Mouse (Mus musculus) ES-E14 (cell line): ENCODE results near the gene Bmx. TPM values are rescaled to one million over a fixed set of nuclear protein-coding genes. Genes with fewer than 3 reads are reported as not detected.

Source experiments
- DNase-seq: peaks from one replicate; pipeline ENCODE4 v3.0.0-alpha.2; 2013; ENCODE audit warnings: low read depth, low spot score
- H3K27ac ChIP-seq: 2 replicates; pipeline ENCODE4 v1.5.1; 2012; ENCODE audit warnings: low read depth, mild to moderate bottlenecking, low read length, moderate library complexity, mixed read lengths; ENCODE audit not compliant: poor library complexity, insufficient read depth, severe bottlenecking
- H3K36me3 ChIP-seq: 2 replicates; pipeline ENCODE4 v1.6.1; 2012; ENCODE audit warnings: mild to moderate bottlenecking, low read length, moderate library complexity, mixed read lengths; ENCODE audit not compliant: control insufficient read depth, poor library complexity, insufficient read depth, severe bottlenecking
- H3K4me1 ChIP-seq, 2 experiments: fragments of 150-350 bp in 1 of 2; sonication (generic) in 1 of 2; 2 replicates each; pipeline ENCODE4 v1.6.1; 2012; ENCODE audit warnings: low read length in 2 of 2, mild to moderate bottlenecking in 1 of 2, mixed read lengths in 1 of 2; ENCODE audit not compliant: control insufficient read depth in 2 of 2, insufficient read depth in 2 of 2, poor library complexity in 1 of 2
- H3K4me3 ChIP-seq, 2 experiments: fragments of 150-350 bp in 1 of 2; sonication (generic) in 1 of 2; 2 replicates each; pipeline ENCODE4 v1.5.1; 2012; ENCODE audit warnings: low read length in 2 of 2, low read depth in 1 of 2, mild to moderate bottlenecking in 1 of 2, mixed read lengths in 1 of 2; ENCODE audit not compliant: insufficient read depth in 1 of 2, poor library complexity in 1 of 2, severe bottlenecking in 1 of 2
- H3K9ac ChIP-seq: 2 replicates; pipeline ENCODE4 v1.6.1; 2012; ENCODE audit warnings: low read depth, mild to moderate bottlenecking, low read length, mixed read lengths; ENCODE audit not compliant: poor library complexity, insufficient read depth, severe bottlenecking
- H3K9me3 ChIP-seq: fragments of 150-350 bp; sonication (generic); 2 replicates; pipeline ENCODE4 v1.6.1; 2012; ENCODE audit warnings: low read depth, mild to moderate bottlenecking, low read length; ENCODE audit not compliant: control insufficient read depth, insufficient read depth
- CHD2 ChIP-seq: IDR thresholded peaks from 2 replicates; pipeline ENCODE4 v1.6.1; 2014; ENCODE audit warnings: mild to moderate bottlenecking, low read depth, low read length, inconsistent platforms
- HCFC1 ChIP-seq: IDR thresholded peaks from 2 replicates; pipeline ENCODE4 v1.6.1; 2012; ENCODE audit warnings: low read length, inconsistent platforms, borderline replicate concordance; ENCODE audit not compliant: insufficient read depth
- MAFK ChIP-seq: IDR thresholded peaks from 2 replicates; pipeline ENCODE4 v1.6.1; 2014; ENCODE audit warnings: mild to moderate bottlenecking, low read depth, low read length, inconsistent platforms; ENCODE audit not compliant: insufficient read depth
- ZC3H11A ChIP-seq: IDR thresholded peaks from 2 replicates; pipeline ENCODE4 v1.6.1; 2012; ENCODE audit warnings: low read depth, mild to moderate bottlenecking, inconsistent platforms, low read length, borderline replicate concordance
- ZNF384 ChIP-seq: IDR thresholded peaks from 2 replicates; pipeline ENCODE4 v1.6.1; 2012; ENCODE audit warnings: low read depth, low read length, inconsistent platforms
- in situ Hi-C, 2 experiments: fragments of 600-800 bp; cut with MboI; formaldehyde crosslinking; loops; one replicate each; pipeline ENCODE4 v1.15.1; 2025; ENCODE audit warnings: low sequenced_read_pairs in 2 of 2, inconsistent platforms in 1 of 2; ENCODE audit not compliant: unreplicated experiment in 2 of 2
- total RNA-seq: library from RNA; depleted of rRNA; stranded (reverse); fragments of 300-350 nt; gene quantifications from 2 replicates; pipeline ENCODE4 v1.2.3, GENCODE M21; 2012

Bmx gene
- total RNA-seq, 1 experiment: not detected

DNA sequence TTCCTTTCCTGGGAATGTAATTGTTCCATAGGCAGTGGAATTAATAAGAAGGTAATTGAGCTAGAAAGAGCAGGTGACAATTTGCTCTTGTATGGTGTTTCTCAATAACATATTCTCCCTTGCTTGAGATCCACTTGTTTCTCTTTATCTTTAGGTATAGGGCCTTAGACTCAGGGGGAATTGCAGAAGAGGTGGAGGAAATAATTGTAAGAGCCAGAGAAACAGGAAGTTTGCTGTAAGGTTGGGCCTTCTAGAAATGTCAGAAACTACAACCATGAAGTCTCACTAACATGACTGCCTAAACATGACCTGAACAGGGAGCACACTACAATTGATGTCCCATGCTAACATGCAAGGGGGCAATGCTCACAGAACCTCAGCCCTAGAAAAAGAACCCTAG is 68.1 kb downstream of the Bmx start:
- Histone ChIP-seq H3K4me3 (no peak overlapping the region), H3K27ac (no peak overlapping the region), H3K9ac (no peak overlapping the region), H3K4me1 (no peaks in the 10 kb centered on the region), H3K36me3 (no peaks in the 10 kb centered on the region), H3K9me3 (no peaks in the 10 kb centered on the region)
- in situ Hi-C loops: loop anchor here (5.0 to 25.0 kb wide), 2 partner anchors 197 to 207 kb away; no protein-coding TSS in a partner anchor
- no peak for TF ChIP-seq ZNF384
- TF ChIP-seq ZC3H11A: no peak
- no peak for TF ChIP-seq HCFC1
- TF ChIP-seq MAFK: no peak
- TF ChIP-seq CHD2: no peak
- no peak for DNase-seq

DNA sequence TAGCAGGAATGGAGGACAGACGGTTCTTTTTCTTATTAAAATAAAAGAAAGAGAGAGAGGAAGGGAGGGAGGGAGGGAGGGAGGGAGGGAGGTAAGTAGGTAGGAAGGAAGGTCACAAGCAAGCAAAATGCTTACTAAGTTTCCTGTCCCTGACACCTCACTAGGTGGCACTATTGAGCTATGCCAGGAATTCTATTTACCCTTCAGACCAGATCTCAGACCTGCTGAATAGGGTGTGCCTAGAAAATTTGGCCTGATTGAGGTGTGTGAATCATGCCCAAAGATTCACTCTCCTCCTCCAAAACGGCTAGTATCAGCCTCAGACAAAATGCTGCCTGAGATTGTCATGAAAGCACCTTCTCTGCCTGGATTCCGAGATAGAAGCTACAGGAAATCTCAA is 74.1 kb downstream of the Bmx start:
- Histone ChIP-seq H3K4me3 (no peak overlapping the region), H3K27ac (no peak overlapping the region), H3K9ac (no peak overlapping the region), H3K4me1 (no peaks in the 10 kb centered on the region), H3K9me3 (no peaks in the 10 kb centered on the region), H3K36me3 (no peaks in the 10 kb centered on the region)
- in situ Hi-C loops: loop anchor here in 1 of 2 experiments (25.0 kb wide), 1 partner anchor 203 kb away; no protein-coding TSS in a partner anchor
- peak; percentile 40 for DNase-seq
- peak; percentile 53; the same call in 1 of the 2 replicates for TF ChIP-seq MAFK
- TF ChIP-seq ZNF384: no peak
- no peak for TF ChIP-seq CHD2
- peak; percentile 76 for TF ChIP-seq ZC3H11A
- no peak for TF ChIP-seq HCFC1

DNA sequence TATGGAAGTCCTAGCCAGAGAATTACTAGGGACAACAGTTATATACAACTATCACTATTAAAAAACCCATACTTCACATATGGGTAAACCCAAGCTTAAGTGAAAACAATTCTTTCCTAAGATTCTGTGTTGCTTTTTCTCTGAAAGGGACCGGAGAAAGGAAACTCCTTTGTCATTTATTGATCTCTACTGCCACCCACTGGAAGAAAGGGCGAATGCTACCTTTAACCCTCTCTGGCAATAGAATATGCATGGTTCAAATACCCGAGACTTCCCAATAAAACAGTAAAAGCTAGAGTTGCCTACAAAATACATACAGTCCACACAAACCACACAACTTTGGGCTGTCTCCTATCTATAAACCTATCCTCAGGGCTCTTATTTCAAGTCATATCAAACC is 78.2 kb downstream of the Bmx start:
- TF ChIP-seq ZNF384 (no peak), ZC3H11A (peak; percentile 58; the same call in 1 of the 2 replicates)
- H3K4me3 ChIP-seq: no peak overlapping the region
- no peaks in the 10 kb centered on the region for H3K9me3 ChIP-seq
- no peak overlapping the region for H3K27ac ChIP-seq
- no peaks in the 10 kb centered on the region for H3K36me3 ChIP-seq
- peak; percentile 19 for DNase-seq
- in situ Hi-C loops: loop anchor here in 1 of 2 experiments (25.0 kb wide), 1 partner anchor 208 kb away; no protein-coding TSS in a partner anchor
- no peaks in the 10 kb centered on the region for H3K4me1 ChIP-seq
- no peak overlapping the region for H3K9ac ChIP-seq

DNA sequence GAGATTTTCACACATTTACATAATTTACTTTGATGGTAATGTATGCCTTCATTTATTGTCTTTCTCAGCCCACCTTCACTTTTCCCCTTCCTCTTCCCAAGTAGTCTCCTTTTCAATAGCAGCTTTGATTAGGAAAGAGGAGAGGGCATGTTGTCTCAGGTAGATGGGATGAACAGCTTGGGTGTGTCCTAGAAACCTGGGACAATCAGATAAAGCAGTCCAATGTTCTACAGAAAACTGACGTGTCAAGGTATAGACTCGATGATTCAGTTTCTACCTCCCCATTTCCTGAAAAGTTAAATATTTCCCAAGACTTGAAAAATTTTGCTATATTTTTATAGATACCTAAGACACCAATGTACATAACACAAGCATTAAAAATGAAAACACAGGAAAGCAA is 79.1 kb downstream of the Bmx start:
- in situ Hi-C loops: loop anchor here in 1 of 2 experiments (25.0 kb wide), 1 partner anchor 208 kb away; no protein-coding TSS in a partner anchor
- no peak for TF ChIP-seq MAFK
- TF ChIP-seq ZNF384: no peak
- no peak for TF ChIP-seq HCFC1
- TF ChIP-seq ZC3H11A: no peak
- no peak for TF ChIP-seq CHD2
- Histone ChIP-seq H3K4me3 (no peak overlapping the region), H3K9ac (no peak overlapping the region), H3K27ac (no peak overlapping the region), H3K4me1 (no peaks in the 10 kb centered on the region), H3K9me3 (no peaks in the 10 kb centered on the region), H3K36me3 (no peaks in the 10 kb centered on the region)
- DNase-seq: no peak

DNA sequence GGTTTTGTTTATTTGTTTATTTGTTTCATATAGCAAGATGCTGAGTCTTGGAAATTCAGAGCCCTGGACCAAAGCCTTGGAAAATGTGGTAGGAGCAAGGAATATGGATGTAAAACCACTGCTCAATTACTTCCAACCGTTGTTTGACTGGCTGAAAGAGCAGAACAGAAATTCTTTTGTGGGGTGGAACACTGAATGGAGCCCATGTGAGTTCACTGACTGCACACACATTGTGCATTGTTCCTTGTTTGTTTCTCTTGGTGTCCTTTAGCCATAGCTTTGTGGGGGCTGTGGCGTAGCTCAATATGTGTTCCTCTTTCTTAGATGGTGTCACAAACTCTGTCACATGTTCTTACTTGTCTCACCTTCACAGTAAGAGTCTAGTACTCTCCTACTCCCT is 82.2 kb downstream of the Bmx start:
- Histone ChIP-seq H3K9me3 (no peaks in the 10 kb centered on the region), H3K36me3 (no peaks in the 10 kb centered on the region), H3K4me3 (no peak overlapping the region), H3K4me1 (no peaks in the 10 kb centered on the region), H3K27ac (no peak overlapping the region), H3K9ac (no peak overlapping the region)
- in situ Hi-C loops: loop anchor here in 1 of 2 experiments (25.0 kb wide), 1 partner anchor 212 kb away; no protein-coding TSS in a partner anchor
- TF ChIP-seq ZNF384 (no peak), HCFC1 (no peak), MAFK (no peak), ZC3H11A (no peak), CHD2 (no peak)
- no peak for DNase-seq
